Mouse (Mus musculus) 3T3-L1 (cell line): ENCODE measurements around the gene Tm4sf5.
"Not testable (repeated sequence)": the region's sequence is repeated elsewhere in the genome, so short reads cannot be mapped to it uniquely, and the experiment has no call there.

Source experiments
- DNase-seq: peaks from one replicate; pipeline ENCODE4 v3.0.0-alpha.2; 2015; ENCODE audit warnings: low read depth, low spot score

The Tm4sf5 gene

DNA sequence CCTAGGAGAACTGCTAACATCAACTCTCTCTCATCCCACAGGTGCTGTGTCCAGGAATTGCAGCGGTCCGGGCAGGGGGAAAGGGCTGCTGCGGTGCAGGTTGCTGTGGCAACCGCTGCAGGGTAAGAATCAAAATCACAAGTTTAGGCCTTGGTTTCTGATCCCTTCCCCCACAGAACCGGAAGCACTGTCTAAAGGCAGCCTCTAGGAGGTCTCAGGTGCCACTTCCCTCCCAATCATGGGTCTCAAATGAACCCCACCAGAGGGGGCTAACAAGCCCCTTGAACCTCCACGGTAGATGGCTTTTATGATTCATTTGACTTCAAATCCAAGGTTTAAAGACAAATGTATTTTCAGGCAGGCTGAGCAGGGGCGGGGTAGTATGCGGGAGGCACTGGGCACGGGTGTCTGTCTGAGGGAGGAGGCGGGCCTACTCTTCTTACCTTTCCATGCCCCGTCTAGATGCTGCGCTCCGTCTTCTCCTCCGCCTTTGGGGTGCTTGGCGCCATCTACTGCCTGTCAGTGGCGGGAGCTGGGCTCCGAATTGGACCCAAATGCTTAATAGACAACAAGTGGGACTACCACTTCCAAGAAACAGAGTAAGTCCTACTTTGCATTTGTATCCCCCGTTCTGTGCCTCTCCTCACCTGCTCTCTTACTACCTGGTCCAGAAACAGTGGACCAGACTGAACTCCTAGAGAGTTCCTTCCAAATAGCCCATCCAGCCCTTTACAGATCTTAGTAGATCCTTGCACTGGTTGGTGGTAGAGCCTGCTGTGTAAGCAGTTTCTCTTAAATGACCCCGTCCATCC lies 4.9 kb downstream of the Tm4sf5 start:
- DNase-seq = peak; percentile 22

DNA sequence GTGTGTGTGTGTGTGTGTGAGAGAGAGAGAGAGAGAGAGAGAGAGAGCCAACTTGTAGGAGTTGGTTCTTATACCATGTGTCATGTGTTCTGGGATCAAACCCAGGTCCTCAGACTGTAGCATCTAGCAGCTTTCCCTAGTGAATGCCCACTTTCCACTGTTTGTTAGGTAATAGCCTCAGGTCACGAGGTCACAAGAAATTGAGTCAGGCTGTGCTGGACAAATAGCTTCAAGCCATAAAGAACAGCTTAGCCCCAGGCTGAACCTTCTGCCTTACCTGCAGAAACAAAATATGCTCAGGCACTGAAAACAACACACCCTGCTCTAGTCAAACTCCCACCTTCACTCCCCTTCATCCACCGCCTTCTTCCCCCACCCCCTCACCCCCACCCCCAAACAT lies 6.2 kb downstream of the Tm4sf5 start:
- DNase-seq = peak; percentile 48

DNA sequence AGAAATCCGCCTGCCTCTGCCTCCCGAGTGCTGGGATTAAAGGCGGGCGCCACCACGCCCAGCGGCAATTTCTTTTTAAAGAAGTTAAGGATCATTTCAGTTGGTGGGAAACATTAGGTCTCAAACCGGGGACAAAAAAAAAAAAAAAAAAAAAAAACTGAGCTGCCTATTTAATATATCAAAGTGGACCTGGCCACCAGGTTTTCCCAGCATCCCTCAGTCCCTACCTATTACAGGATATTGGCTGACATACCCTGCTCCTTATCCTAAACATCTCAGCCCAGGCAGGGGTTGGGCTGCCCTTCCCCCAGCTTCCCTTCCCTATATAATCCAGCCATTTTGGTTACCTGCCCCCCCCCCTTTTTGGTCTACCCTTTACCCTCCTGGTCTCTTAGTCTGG lies 6.8 kb downstream of the Tm4sf5 start:
- no peak for DNase-seq

DNA sequence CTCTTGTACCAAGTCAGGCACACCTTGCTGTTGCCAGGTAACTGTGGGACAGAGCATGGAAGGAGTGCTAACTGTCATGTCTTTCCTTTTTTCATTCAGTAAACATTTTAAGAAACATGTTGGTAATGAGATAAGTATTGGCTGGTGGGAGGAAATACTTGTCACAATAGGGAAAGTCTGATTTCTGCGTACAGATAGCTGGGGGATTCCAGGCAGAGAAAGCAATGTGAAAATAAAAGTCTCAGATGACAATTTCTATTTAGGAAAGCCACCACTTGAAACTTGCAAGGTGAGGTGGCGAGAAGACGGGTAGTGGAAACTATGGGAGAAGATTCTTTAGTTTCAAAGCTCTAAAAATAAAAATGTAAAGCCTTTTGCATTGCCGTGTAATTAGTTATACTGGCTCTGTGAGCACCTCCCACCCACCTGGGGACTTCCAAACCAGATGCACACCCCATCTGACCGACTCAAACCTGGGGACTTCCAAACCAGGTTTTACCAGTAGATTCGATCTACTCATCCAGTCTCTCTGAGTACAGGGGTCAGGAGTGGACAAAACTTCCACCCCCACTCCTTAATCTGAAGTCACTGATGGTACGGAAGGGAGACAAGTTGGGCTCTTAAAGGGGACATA lies 7.8 kb downstream of the Tm4sf5 start:
- DNase-seq = no peak

DNA sequence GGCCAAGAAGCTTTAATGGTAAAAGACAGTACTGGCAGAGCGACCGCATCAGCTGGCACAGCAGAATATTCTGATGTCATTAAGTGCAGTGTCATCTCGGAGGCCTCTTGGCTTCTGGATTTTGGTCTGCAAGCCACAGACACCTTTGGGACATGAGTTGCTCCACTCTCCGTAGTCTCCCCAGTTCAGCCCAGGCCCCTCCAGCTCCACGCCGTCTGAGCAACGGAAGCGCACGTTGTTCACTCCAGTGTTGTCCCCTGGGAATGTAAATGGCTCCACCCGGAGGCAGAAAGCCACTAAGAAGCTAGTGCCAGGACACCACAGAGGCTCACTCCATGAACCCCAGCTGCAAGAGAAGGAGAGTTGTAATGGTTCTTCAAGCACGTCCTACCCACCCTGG lies 8.5 kb downstream of the Tm4sf5 start:
- DNase-seq = no peak

DNA sequence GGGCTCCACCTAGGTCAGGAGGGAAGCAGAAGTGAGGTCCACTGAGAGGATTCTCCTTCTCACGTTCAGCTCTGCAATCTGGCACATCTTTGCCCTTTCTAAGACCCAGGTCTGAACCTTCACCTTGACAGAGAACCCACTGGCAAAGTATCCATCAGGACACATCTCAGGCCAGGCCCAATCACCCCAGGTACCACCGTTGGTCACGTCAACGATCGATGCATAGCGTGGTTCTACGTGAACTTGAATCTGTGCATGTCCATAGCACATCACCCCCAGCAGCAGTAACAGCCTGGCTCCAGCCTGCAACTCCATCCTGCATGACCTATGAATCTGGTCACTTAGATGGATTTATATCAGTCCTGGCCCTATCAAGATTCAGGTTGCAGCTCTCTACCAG lies 9.2 kb downstream of the Tm4sf5 start, which contains the start of gene Vmo1:
Gene Vmo1, minus strand, starts transcription at position 329 of the 400 bp plus-strand sequence.
- no peak for DNase-seq

DNA sequence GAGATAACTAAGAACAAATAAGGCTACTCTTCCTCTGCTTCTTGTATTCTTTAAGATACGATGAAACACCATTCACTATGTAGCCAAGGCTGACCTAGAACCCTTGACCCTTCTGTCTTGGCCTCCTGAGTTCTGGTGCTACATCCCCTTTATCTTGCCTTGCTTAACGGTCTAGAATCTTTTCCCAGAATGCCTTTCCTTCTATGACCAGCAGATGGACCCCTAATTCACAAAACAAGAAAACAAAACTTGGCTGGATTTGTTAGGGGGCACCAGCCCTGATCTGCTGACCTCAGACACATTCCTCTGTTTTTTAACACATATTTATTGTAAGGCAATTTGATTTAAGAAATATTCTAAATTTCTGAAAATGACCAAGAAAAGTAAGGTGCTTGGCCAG lies 11.3 kb downstream of the Tm4sf5 start:
- DNase-seq = peak; percentile 71

DNA sequence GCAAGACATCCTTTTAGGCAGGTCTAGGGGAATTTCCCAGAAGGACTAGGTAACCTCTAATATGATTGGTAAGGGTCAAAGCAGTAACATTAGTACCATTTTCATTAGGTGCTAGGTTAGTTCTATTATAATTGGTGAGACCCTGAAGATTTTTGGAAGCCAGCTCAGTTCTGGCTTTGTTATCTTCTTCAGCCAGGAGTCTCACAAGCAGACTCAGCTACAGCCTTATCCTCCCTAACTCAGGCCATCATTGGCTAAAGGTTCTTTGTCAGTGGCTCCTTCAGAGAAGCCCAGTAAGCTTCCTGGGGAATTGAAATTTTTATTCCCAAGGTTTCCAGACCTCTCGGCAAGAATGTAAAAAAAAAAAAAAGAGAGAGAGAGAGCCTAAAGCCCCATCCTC lies 13.4 kb downstream of the Tm4sf5 start:
- DNase-seq = no peak

DNA sequence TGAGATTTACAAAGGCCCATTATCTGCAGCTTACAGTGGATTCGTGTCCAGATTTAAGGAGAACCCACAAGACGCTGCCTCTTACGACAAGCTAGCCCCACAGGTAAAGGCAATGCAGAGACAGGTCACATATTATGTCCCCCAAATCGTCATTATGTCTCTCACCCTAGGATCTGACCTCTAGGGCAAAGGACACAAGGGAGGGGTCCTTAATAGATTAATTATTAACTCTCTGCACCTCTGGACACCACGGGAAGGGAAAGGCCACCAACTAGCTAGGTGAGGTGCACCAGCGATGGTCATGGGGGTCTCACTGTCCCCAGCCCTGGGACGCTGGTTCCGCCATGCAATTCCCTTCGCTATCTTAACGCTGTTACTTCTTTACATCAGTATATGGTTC lies 13.9 kb downstream of the Tm4sf5 start, which contains the start of gene Gltpd2:
Gene Gltpd2, plus strand, starts transcription at position 274 of the 400 bp plus-strand sequence.
- no peak for DNase-seq

DNA sequence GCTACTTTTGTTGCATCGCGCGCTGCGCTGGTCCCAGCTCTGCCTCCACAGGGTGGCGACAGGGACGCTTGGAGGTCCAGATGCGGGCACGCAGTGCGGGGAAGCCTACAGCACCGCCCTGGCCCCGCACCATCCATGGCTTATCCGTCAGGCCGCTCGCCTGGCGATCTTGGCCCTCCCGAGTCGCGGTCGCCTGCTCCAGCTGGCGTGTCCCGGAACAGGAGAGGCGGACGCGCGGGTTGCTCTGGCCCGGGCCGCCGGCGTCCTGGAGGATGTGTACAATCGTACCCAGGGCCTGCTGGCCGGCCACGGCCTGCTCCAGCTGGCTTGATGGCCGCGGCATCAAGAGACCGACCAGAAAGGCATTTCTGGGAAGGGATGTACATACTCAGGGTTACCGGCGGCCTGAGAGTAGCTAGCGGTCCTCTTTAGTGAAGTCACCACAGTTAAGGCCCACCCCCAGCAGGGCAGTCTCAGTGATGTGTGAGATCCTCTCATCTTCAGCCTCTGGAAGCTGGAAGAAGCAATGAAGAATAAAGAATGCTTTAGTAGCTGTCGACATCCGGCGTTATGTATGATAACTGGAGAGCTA lies 15.2 kb downstream of the Tm4sf5 start:
- DNase-seq = no peak

DNA sequence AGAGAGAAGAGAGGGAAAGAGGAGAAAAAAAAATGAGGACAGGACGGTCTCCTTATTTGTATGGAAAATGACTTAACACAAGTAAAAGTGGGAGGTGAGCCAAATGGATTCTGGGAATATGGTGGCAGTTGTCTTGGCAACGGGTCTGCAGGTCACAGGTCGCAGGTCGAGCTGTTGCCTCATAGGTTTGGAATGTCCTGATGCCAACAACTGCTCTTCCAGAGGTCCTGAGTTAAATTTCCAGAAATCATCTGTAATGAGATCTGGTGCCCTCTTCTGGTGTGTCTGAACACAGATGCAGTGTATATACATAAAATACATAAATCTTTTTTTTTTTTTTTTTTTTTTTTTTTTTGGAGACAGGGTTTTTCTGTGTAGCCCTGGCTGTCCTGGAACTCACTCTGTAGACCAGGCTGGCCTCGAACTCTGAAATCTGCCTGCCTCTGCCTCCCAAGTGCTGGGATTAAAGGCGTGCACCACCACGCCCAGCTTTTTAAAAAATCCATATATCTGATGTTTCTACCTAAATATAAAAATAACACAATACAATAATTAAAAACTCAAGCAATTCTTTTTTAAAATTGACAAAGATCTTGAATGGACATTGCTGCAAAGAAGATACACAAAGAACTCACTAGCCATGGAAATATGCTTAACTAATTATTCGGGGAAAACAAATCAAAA lies 18.4 kb downstream of the Tm4sf5 start:
- DNase-seq = peak; percentile 68

DNA sequence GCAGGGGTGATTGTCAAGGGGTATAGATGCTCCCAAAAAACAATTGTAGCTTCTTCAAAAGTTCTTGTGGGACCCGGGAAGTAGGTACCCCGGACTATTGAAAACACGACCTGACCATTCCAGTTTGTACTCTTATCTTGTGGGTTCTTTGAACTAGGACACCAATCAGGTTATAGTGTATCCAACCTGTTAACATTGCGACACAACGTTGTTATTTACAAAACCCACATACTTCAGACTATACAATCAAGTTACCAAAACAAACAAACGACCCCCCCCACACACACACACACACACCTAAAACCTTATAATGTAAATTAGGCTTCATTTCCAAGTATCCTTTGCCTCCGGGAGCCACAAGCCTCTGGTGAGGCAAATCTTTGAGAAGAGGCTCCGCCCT lies 19.7 kb downstream of the Tm4sf5 start:
- no peak for DNase-seq

DNA sequence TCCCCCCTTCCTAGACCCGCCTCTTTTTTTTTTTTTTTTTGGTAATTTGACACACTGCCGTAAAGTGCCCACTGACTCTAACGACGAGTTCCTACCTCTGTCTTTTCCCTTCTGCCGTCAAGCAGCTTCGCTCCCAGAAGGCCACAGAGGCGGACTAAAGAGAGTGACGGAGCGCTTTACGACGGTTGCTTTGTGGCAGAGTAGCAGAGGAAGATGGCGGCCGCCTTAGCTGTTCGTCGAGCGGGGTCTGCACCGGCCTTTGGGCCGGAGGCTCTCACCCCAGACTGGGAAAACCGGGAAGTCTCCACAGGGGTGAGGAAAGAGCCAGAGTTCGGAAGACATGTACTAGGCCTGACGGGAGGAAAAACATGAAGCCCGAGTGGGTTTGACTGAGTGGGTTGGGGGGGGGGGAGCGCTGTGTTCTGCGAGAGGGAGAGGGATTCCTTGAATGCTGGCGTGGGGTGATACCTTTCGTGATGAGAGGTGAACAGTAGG lies 20.2 kb downstream of the Tm4sf5 start, which contains the start of gene Psmb6:
Gene Psmb6, plus strand, starts transcription at position 184 of the 495 bp plus-strand sequence.
- DNase-seq = peak; percentile 98

DNA sequence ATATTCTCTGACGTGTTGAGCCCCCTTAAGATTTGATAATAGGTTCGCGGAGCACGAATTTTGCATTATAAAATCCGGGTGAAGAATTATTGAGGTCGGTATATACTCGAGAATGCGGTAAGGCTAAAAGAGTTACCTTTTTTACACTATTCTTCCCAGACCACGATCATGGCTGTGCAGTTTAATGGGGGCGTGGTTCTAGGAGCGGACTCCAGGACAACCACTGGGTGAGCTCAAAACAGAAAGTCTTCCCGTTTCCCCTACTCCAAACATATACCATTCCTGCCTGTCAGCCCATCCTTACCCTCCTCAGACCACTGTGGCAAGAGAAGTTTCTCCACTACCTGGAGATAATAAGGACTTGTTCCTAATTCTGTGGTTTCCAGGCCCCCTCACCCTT lies 20.7 kb downstream of the Tm4sf5 start:
- peak; percentile 59 for DNase-seq

DNA sequence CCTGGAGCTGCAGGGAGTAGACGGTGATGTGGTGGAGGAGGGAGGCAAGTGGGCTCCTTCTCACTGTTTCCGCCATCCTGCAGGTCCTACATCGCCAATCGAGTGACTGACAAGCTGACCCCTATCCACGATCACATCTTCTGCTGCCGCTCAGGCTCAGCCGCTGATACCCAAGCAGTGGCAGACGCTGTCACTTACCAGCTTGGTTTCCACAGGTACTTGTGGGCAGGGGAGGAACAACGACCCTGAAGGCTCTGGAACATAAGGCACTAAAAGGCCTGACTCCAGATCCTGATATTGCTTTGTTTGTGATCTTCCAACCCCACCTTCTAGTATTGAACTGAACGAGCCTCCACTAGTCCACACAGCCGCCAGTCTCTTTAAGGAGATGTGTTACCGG lies 21.2 kb downstream of the Tm4sf5 start:
- no peak for DNase-seq

DNA sequence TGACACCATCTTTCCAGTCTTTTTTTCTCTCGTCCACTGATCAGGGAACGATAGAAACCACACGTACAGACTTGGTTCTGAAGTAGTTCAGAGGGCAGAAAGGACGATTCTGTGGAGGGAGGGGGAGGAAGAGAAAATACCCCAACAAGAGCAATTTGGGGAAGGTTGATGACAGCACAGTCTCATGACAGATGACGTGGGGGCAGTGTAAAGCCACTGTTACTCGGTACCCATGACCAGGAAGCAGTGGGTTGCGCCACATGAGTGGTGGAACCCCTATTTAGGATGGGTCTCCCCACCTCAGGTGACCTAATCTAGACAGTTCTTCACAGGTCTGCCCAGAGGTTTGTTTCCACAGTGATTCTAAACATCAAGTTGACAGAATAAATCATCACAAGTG lies 23.6 kb downstream of the Tm4sf5 start:
- DNase-seq = no peak

DNA sequence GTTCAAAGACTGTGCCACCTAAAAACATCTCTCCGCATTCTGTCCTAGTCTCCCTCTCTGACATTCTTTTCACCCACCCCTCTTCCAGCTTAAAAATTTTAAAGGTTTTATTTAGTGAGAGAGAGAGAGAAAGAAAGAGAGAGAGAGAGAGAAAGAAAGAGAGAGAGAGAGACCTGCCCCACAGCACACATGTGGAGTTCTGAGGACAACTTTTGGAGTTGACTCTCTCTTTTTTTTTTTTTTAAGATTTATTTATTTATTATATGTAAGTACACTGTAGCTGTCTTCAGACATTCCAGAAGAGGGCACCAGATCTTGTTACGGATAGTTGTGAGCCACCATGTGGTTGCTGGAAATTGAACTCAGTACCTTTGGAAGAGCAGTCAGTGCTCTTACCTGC lies 26.0 kb downstream of the Tm4sf5 start:
- DNase-seq = not testable (repeated sequence)

DNA sequence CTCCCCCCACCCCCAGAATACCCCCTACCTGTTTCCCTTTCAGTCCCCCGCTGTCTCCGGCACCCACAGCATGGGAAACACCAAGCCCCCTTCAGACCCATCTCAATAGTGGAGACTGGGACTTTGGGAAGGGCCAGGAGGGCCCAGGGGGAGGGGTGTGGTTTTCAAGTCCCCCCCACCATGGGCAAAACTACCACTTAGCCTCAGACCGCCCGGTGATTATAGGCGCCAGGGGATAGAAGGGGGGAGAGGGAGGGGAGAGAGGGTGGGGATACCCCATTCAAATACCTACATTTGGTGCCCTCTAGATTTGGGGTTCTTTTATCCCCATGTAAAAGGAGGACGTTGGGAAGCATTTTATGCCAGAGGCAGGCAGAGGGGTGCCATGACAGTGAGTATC lies 27.8 kb downstream of the Tm4sf5 start, which contains the start of gene Gm40193:
Gene Gm40193, minus strand, starts transcription at position 101 of the 400 bp plus-strand sequence.
- no peak for DNase-seq

DNA sequence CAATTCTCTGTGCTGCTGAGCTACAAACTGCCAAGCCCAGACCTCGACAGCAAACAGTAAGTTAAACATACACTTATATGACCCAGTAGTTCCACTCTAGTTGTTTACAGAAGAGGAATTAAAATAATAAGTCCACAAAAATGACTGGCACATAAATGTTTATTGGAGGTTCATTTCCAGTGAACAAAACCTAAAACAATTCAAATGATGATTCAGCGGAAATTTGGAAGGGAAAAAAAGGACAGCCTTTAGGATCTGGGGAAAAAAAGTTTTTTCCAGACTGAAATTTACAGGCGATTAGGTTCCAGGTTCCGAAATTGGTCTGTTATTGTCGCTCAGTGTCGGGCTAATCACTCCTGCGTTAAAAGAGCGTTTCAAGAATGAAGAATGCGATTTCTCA lies 34.4 kb downstream of the Tm4sf5 start:
- no peak for DNase-seq

DNA sequence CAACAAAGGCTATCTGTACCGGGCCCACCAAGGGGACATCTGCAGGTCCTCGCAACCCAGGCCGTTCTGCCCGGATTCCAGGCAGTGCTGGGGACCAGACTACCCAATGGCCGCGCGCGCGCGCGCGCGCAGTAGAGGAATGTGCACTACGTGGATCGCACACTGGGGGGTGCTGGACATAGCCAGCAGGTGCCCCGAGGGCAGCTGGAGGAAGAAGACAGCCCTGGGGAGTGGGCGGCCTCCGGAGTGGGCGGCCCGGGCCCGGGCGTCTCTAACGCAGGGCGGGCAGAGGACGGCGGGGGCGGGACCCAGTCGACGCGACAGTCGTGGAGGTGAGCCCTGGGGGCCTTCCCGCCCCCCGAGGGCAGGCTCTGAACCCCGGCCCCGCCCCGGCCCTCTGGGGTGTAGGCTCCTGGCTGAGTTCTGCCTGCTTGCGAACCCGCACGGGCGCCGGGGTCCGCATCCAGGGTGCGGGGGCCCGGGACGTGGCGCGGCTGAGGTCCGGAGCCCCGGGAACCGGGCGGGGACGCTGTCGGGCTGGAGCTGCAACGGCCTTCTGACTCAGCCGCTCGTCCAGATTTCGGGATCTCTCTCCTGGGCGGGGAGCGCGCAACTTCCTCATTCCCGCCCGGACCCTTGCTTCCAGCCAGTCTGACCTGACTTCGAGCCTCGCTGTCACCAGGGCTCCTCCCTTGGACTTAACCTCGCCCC lies 35.0 kb downstream of the Tm4sf5 start, which contains the start of gene Pld2:
Gene Pld2, plus strand, starts transcription at position 188 of the 711 bp plus-strand sequence.
- DNase-seq = peak; percentile 88

DNA sequence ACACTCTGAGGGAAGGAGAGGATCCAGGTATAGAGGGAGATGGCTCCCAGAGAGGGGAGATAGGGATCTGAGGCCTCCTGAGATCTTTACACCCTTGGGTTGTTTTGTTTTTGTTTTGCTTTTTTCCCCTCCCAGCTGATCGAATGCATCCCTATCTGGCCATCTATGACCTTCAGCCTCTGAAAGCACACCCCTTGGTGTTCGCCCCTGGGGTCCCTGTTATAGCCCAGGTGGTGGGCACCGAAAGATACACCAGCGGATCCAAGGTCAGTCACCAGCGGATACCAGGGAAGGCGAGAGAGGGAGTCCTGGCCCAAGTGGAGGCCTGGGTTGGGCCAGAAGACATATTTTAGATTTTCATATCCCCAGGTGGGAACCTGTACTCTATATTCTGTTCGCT lies 35.9 kb downstream of the Tm4sf5 start:
- no peak for DNase-seq
